Mouse (Mus musculus) kidney, embryonic 14.5 days (tissue): Measurements from ENCODE around the gene Gm21761. TPM values are rescaled to one million over a fixed set of nuclear protein-coding genes. Genes with fewer than 3 reads are reported as not detected.
"Not testable (repeated sequence)": the region's sequence is repeated elsewhere in the genome, so short reads cannot be mapped to it uniquely, and the experiment has no call there.

Source experiments
- ATAC-seq: fragments of 200-750 bp; cut with Nextera tagmentation; 2 replicates; pipeline ENCODE4 v1.8.0; 2017; ENCODE audit warnings: moderate number of reproducible peaks, mild to moderate bottlenecking, moderate TSS enrichment, moderate library complexity; ENCODE audit not compliant: low FRiP score, low TSS enrichment
- H3K27ac ChIP-seq: fragments of 300-500 bp; sonication (generic); 2 replicates; pipeline ENCODE4 v1.5.1; 2014; ENCODE audit warnings: low read depth, mild to moderate bottlenecking, low read length, moderate library complexity, mixed read lengths
- H3K27me3 ChIP-seq: fragments of 300-500 bp; sonication (generic); 2 replicates; pipeline ENCODE4 v1.6.1; 2014; ENCODE audit warnings: mild to moderate bottlenecking, low read length; ENCODE audit not compliant: control insufficient read depth, insufficient read depth
- H3K36me3 ChIP-seq: fragments of 300-500 bp; sonication (generic); 2 replicates; pipeline ENCODE4 v1.6.1; 2014; ENCODE audit warnings: low read length, mixed read lengths; ENCODE audit not compliant: control insufficient read depth, insufficient read depth
- H3K4me1 ChIP-seq: fragments of 300-500 bp; sonication (generic); 2 replicates; pipeline ENCODE4 v1.6.1; 2014; ENCODE audit warnings: low read length, mixed read lengths; ENCODE audit not compliant: control insufficient read depth, insufficient read depth
- H3K4me2 ChIP-seq: fragments of 300-500 bp; sonication (generic); replicated peaks from 2 replicates; pipeline ENCODE4 v1.6.1; 2014; ENCODE audit warnings: low read depth, mild to moderate bottlenecking, low read length
- H3K4me3 ChIP-seq: fragments of 300-500 bp; sonication (generic); 2 replicates; pipeline ENCODE4 v1.5.1; 2014; ENCODE audit warnings: mild to moderate bottlenecking, low read length
- H3K9ac ChIP-seq: fragments of 300-500 bp; sonication (generic); 2 replicates; pipeline ENCODE4 v1.6.1; 2014; ENCODE audit warnings: low read depth, mild to moderate bottlenecking, low read length, moderate library complexity
- H3K9me3 ChIP-seq: fragments of 300-500 bp; sonication (generic); 2 replicates; pipeline ENCODE4 v1.6.1; 2016; ENCODE audit warnings: low read length; ENCODE audit not compliant: control insufficient read depth
- WGBS: fragments of 180-500 bp; shearing (Covaris S2); extraction: QIAGEN DNeasy Blood & Tissue Kit; methylation state at CpG from one replicate; pipeline ENCODE4 v1.1.7; 2014; 5-methylcytosine and 5-hydroxymethylcytosine counted together
- polyA plus RNA-seq: library from polyadenylated mRNA; unstranded; fragments of >200 nt; fragmentation: Nextera tagmentation; extraction: Ambion mirVana; gene quantifications from 2 replicates; pipeline ENCODE4 v1.2.1, GENCODE M21; 2014

Gene Gm21761
- polyA plus RNA-seq, 1 experiment from 2014 or later, result not detected

GRCm38 (mm10) chr13:119924597-119925340 lies 4.3 kb downstream of the Gm21761 start:
- not testable (repeated sequence) for H3K9me3 ChIP-seq, H3K27me3 ChIP-seq, H3K4me2 ChIP-seq, H3K9ac ChIP-seq, H3K36me3 ChIP-seq, H3K4me3 ChIP-seq, ATAC-seq, H3K4me1 ChIP-seq, H3K27ac ChIP-seq
- WGBS, result 92% methylated on average over 2 of the region's 3 CpGs

- not testable (repeated sequence) for H3K4me1 ChIP-seq, ATAC-seq, H3K27ac ChIP-seq, H3K27me3 ChIP-seq, H3K9me3 ChIP-seq, H3K9ac ChIP-seq, H3K4me3 ChIP-seq, H3K36me3 ChIP-seq, H3K4me2 ChIP-seq
- 67% methylated on average over 4 of the region's 5 CpGs for WGBS
Measured at GRCm38 (mm10) chr13:119916966-119917722, 11.9 kb downstream of the Gm21761 start.

- not testable (repeated sequence) for H3K36me3 ChIP-seq, H3K4me2 ChIP-seq, H3K9ac ChIP-seq, H3K4me3 ChIP-seq, ATAC-seq, H3K27ac ChIP-seq, H3K9me3 ChIP-seq, H3K4me1 ChIP-seq, H3K27me3 ChIP-seq
- 69% methylated on average over 2 of the region's 2 CpGs for WGBS
Measured at GRCm38 (mm10) chr13:119916449-119916848, 12.6 kb downstream of the Gm21761 start.

- not testable (repeated sequence) for H3K27me3 ChIP-seq, H3K4me1 ChIP-seq, ATAC-seq, H3K9me3 ChIP-seq, H3K36me3 ChIP-seq, H3K27ac ChIP-seq, H3K4me3 ChIP-seq, H3K9ac ChIP-seq, H3K4me2 ChIP-seq
- 53% methylated on average over 4 of the region's 5 CpGs for WGBS
Measured at GRCm38 (mm10) chr13:119898549-119898948, 30.5 kb downstream of the Gm21761 start.

- not testable (repeated sequence) for H3K27ac ChIP-seq, H3K4me1 ChIP-seq, H3K9me3 ChIP-seq, H3K9ac ChIP-seq, H3K4me3 ChIP-seq, H3K36me3 ChIP-seq, H3K4me2 ChIP-seq, H3K27me3 ChIP-seq, ATAC-seq
- WGBS, result 84% methylated on average over 3 of the region's 3 CpGs
Measured at GRCm38 (mm10) chr13:119894685-119895084, 34.4 kb downstream of the Gm21761 start, which contains the start of gene Tcstv1. Gene Tcstv1, minus strand, starts transcription at chr13:119894785.

GRCm38 (mm10) chr13:119886896-119887295 lies 42.2 kb downstream of the Gm21761 start:
- H3K27me3 ChIP-seq, H3K9me3 ChIP-seq, ATAC-seq, H3K27ac ChIP-seq, H3K4me3 ChIP-seq, H3K4me1 ChIP-seq, H3K4me2 ChIP-seq, H3K9ac ChIP-seq, H3K36me3 ChIP-seq: not testable (repeated sequence)
- WGBS, result 20% methylated on average over 4 of the region's 4 CpGs

GRCm38 (mm10) chr13:119864395-119864999 lies 64.6 kb downstream of the Gm21761 start:
- H3K9ac ChIP-seq, H3K27ac ChIP-seq, H3K9me3 ChIP-seq, H3K4me3 ChIP-seq, H3K4me1 ChIP-seq, ATAC-seq, H3K4me2 ChIP-seq, H3K36me3 ChIP-seq, H3K27me3 ChIP-seq: not testable (repeated sequence)
- 75% methylated on average over 6 of the region's 7 CpGs for WGBS

- H3K36me3 ChIP-seq, H3K27ac ChIP-seq, H3K9ac ChIP-seq, H3K4me1 ChIP-seq, ATAC-seq, H3K9me3 ChIP-seq, H3K4me3 ChIP-seq, H3K4me2 ChIP-seq, H3K27me3 ChIP-seq: not testable (repeated sequence)
- WGBS, result no CpG with 5 or more reads among the region's 6 CpGs
Measured at GRCm38 (mm10) chr13:119862399-119862798, 66.7 kb downstream of the Gm21761 start.
